Mouse (Mus musculus): ENCODE measurements around the gene Ddx43. TPM values are rescaled to one million over a fixed set of nuclear protein-coding genes. Genes with fewer than 3 reads are reported as not detected.

The Ddx43 gene
- polyA plus RNA-seq, 1 experiment from 2014 or later, result 0.34 TPM

DNA sequence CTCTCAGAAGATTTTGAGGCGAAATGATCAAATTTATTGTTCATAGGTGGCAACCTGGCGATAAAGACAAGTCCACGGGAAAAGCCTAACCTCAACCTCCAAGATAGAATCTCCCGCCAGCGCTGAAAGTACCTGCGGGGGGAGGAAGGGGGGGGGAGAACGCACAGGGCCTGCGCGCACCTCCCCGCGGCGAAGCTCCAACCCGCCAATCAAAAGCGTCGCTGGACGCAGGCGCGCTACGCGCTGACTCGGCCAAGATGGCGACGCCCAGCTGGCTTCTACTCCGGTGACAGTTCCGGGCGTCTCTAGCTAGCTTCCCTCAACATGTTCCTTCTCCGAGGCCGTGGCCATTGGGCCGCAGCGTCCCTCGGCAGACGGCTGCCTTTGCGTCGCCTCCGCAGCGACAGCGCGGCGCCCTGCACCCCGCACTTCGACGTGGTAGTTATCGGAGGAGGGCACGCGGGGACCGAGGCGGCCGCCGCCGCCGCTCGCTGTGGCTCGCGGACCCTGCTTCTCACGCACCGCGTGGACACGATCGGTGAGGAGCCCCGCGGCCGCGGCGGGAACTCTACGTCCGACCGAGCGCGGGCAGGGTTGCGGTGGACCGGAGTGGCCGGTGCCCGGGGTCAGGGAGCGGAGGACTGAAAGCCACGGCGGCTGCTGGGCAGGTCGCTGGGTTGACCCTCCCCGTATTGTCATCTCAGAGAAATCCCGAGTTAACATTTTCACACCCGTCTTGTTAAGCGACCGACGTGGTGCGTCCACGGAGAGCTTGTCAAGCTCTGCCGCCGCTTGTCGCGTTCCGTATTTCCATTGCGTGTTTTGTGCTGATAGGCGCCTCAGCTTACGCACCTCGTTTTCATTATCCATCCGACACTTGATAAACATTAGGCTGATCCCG, 52.6 kb downstream of the Ddx43 start, which contains the start of the genes Mto1 and Gm17324:
Gene Mto1, plus strand, starts transcription at position 236 of the 901 bp plus-strand sequence.
Gene Gm17324, minus strand, starts transcription at position 814 of the 901 bp plus-strand sequence.
- ATAC-seq (ENCODE audit: low FRiP score, low TSS enrichment), result peak; percentile 95

DNA sequence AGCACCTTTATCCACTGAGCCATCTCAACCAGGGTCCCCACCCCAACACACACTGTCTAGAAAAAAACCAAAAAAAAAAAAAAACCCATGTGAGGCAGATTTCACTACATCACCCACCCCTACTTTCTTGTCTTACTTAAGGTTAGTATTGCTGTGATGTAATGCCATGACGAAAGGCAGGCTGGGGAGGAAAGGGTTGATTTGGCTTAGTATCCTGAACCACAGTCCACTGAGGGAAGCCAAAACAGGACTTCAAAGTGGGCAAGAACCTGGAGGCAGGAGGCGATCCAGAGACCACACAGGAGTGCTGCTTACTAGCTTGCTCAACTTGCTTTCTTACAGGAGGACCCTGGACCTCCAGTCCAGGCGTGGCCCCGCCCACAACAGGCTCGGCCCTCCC, 54.8 kb downstream of the Ddx43 start:
- Histone ChIP-seq H3K9ac (ENCODE audit: low read depth, low read length) (no peak overlapping the region), H3K4me3 (ENCODE audit: low read length) (no peak overlapping the region), H3K27me3 (ENCODE audit: control insufficient read depth, insufficient read depth, low read length) (peaks cover 15% of the 10 kb centered on the region; the same call in 1 of the 2 replicates), H3K27ac (ENCODE audit: low read depth, low read length) (no peak overlapping the region), H3K9me3 (ENCODE audit: control insufficient read depth, low read length) (no peaks in the 10 kb centered on the region), H3K4me1 (ENCODE audit: control insufficient read depth, insufficient read depth, low read length) (no peaks in the 10 kb centered on the region), H3K36me3 (ENCODE audit: control insufficient read depth, insufficient read depth, low read length) (peaks cover 14% of the 10 kb centered on the region; the same call in 1 of the 2 replicates), H3K4me2 (replicated peaks; ENCODE audit: low read depth, low read length) (no peak overlapping the region)
- WGBS, result 85% methylated on average over 5 of the region's 5 CpGs
- no peak for ATAC-seq (ENCODE audit: low FRiP score, low TSS enrichment)

More for the DNA sequence above, 52.6 kb downstream of the Ddx43 start, which contains the start of the genes Mto1 and Gm17324:
- WGBS, result under 1% methylated on average over 95 of the region's 96 CpGs
- Histone ChIP-seq H3K27me3 (ENCODE audit: control insufficient read depth, insufficient read depth, low read length) (peaks cover 30% of the 10 kb centered on the region), H3K9me3 (ENCODE audit: control insufficient read depth, low read length) (no peaks in the 10 kb centered on the region), H3K4me1 (ENCODE audit: control insufficient read depth, insufficient read depth, low read length) (0 out of 2 replicates have a peak, but pooled peaks cover 2% of the 10 kb centered on the region), H3K4me3 (ENCODE audit: low read length) (peak within 1 kb of the TSS; percentile 96), H3K36me3 (ENCODE audit: control insufficient read depth, insufficient read depth, low read length) (peaks cover 6% of the 10 kb centered on the region; the same call in 1 of the 2 replicates), H3K27ac (ENCODE audit: low read depth, low read length) (peak within 1 kb of the TSS; percentile 69; the same call in 1 of the 2 replicates), H3K4me2 (replicated peaks; ENCODE audit: low read depth, low read length) (peak within 1 kb of the TSS; percentile 77), H3K9ac (ENCODE audit: low read depth, low read length) (peak within 1 kb of the TSS; percentile 94)

DNA sequence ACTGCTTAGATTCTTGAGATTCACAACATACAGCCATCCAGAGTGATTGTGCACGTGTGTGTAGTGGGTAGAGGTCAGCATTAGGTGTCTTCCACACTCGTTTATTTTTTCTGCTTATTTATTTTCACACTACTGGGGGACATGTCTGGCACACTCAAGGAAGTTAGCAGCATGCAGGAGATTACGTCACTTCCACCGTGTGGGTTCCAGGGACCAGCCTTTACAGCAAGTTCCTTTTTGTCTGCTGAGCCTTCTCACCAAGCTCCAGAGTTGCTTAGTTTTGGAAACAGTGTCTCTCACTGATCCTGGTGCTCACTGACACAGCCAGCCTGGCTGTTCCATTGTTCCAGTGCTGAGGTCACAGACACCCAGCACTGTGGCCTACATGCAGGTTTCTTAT, 55.8 kb downstream of the Ddx43 start:
- ATAC-seq (ENCODE audit: low FRiP score, low TSS enrichment), result no peak
- no peak overlapping the region for H3K4me3 ChIP-seq (ENCODE audit: low read length)
- H3K36me3 ChIP-seq (ENCODE audit: control insufficient read depth, insufficient read depth, low read length), result peaks cover 14% of the 10 kb centered on the region; the same call in 1 of the 2 replicates
- no peaks in the 10 kb centered on the region for H3K4me1 ChIP-seq (ENCODE audit: control insufficient read depth, insufficient read depth, low read length)
- no peak overlapping the region for H3K4me2 ChIP-seq (replicated peaks; ENCODE audit: low read depth, low read length)
- 91% methylated on average over 4 of the region's 4 CpGs for WGBS
- no peak overlapping the region for H3K27ac ChIP-seq (ENCODE audit: low read depth, low read length)
- no peak overlapping the region for H3K9ac ChIP-seq (ENCODE audit: low read depth, low read length)
- H3K27me3 ChIP-seq (ENCODE audit: control insufficient read depth, insufficient read depth, low read length), result peaks cover 5% of the 10 kb centered on the region; the same call in 1 of the 2 replicates
- H3K9me3 ChIP-seq (ENCODE audit: control insufficient read depth, low read length), result no peaks in the 10 kb centered on the region

DNA sequence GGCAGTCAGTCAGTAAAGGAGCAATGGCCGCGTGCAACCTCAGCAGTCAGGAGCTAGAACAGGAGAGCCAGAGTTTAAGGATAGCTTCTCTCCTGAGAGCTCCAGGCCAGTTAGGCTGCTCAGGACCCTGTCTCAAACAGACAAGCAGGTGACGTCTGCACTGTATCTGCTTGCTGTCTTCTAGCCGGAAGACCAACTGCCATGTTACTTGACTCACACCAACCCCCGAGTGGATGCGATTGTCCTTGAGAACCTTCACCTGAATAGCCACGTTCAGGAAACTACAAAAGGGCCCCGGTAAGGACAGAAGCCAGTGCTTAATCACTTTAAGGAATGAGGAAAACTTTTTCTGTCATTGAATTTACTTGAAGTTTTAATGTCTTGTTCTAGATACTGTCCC, 61.4 kb downstream of the Ddx43 start:
- H3K4me1 ChIP-seq (ENCODE audit: control insufficient read depth, insufficient read depth, low read length), result no peaks in the 10 kb centered on the region
- H3K4me3 ChIP-seq (ENCODE audit: low read length), result no peak overlapping the region
- no peaks in the 10 kb centered on the region for H3K27me3 ChIP-seq (ENCODE audit: control insufficient read depth, insufficient read depth, low read length)
- no peak overlapping the region for H3K4me2 ChIP-seq (replicated peaks; ENCODE audit: low read depth, low read length)
- H3K27ac ChIP-seq (ENCODE audit: low read depth, low read length), result no peak overlapping the region
- no peak overlapping the region for H3K9ac ChIP-seq (ENCODE audit: low read depth, low read length)
- 92% methylated on average over 8 of the region's 8 CpGs for WGBS
- no peaks in the 10 kb centered on the region for H3K9me3 ChIP-seq (ENCODE audit: control insufficient read depth, low read length)
- peaks cover 46% of the 10 kb centered on the region for H3K36me3 ChIP-seq (ENCODE audit: control insufficient read depth, insufficient read depth, low read length)
- no peak for ATAC-seq (ENCODE audit: low FRiP score, low TSS enrichment)

DNA sequence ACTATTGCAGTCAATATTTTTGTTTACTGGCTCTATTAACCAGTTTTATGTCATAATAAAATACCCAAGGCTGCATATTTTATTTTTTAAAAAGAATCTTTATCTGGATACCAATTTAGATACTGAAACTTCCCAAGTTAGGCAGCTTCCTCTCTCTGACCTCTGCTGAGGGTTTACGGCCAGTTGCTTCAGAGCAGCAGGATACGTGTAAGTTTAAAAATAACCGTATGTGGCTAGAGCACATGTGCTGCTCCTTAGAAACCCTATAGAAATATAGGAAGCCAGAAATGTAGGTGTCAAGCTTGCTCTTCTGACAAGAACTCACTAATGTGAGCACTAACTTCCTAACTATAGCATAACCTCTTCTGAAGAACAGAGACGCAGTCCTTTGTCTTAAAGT, 67.8 kb downstream of the Ddx43 start:
- no peak for ATAC-seq (ENCODE audit: low FRiP score, low TSS enrichment)
- Histone ChIP-seq H3K27ac (ENCODE audit: low read depth, low read length) (no peak overlapping the region), H3K36me3 (ENCODE audit: control insufficient read depth, insufficient read depth, low read length) (peaks cover 52% of the 10 kb centered on the region), H3K4me1 (ENCODE audit: control insufficient read depth, insufficient read depth, low read length) (no peaks in the 10 kb centered on the region), H3K27me3 (ENCODE audit: control insufficient read depth, insufficient read depth, low read length) (no peaks in the 10 kb centered on the region), H3K9ac (ENCODE audit: low read depth, low read length) (no peak overlapping the region), H3K9me3 (ENCODE audit: control insufficient read depth, low read length) (no peaks in the 10 kb centered on the region), H3K4me3 (ENCODE audit: low read length) (no peak overlapping the region), H3K4me2 (replicated peaks; ENCODE audit: low read depth, low read length) (no peak overlapping the region)
- WGBS, result 94% methylated on average over 4 of the region's 4 CpGs

DNA sequence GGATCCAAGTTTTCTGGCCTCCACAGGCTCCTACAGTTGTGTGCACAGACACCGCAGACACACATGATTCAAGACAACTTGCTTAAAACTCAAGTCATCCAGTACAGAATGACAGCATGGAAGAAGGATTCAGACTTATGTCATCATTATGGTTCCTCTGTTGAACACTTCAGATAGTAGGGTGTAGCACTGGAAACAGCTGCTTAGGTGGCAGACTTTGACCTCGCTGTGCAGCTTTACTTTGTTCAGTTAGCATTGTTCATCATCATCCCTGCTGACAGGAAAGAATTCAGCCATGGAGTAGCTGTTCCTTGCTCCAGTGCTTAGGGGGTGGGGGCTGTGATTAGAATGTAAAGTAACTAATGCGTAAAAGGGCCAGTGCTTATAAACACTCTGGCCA, 70.1 kb downstream of the Ddx43 start:
- H3K4me3 ChIP-seq (ENCODE audit: low read length), result no peak overlapping the region
- H3K4me1 ChIP-seq (ENCODE audit: control insufficient read depth, insufficient read depth, low read length), result no peaks in the 10 kb centered on the region
- H3K27me3 ChIP-seq (ENCODE audit: control insufficient read depth, insufficient read depth, low read length), result no peaks in the 10 kb centered on the region
- H3K36me3 ChIP-seq (ENCODE audit: control insufficient read depth, insufficient read depth, low read length), result peaks cover 57% of the 10 kb centered on the region
- no peak overlapping the region for H3K4me2 ChIP-seq (replicated peaks; ENCODE audit: low read depth, low read length)
- no peak for ATAC-seq (ENCODE audit: low FRiP score, low TSS enrichment)
- no peak overlapping the region for H3K27ac ChIP-seq (ENCODE audit: low read depth, low read length)
- no peaks in the 10 kb centered on the region for H3K9me3 ChIP-seq (ENCODE audit: control insufficient read depth, low read length)
- 95% methylated on average over 3 of the region's 3 CpGs for WGBS
- H3K9ac ChIP-seq (ENCODE audit: low read depth, low read length), result no peak overlapping the region

Other genes with a start within 250 kb of the Ddx43 start
- gene Gsta4, start 213.0 kb upstream of the Ddx43 start, polyA plus RNA-seq (2014; fragmentation: Nextera tagmentation; extraction: Ambion mirVana), result 102 and 108 TPM in 2 replicates
- not detected in 2 replicates for gene Gsta1, start 165.1 kb upstream of the Ddx43 start, polyA plus RNA-seq (2014; fragmentation: Nextera tagmentation; extraction: Ambion mirVana)
- gene Gm3776, start 138.6 kb upstream of the Ddx43 start, polyA plus RNA-seq (2014; fragmentation: Nextera tagmentation; extraction: Ambion mirVana), result not detected in 2 replicates
- 3.9 and 4.9 TPM in 2 replicates for gene Gm10639, start 105.9 kb upstream of the Ddx43 start, polyA plus RNA-seq (2014; fragmentation: Nextera tagmentation; extraction: Ambion mirVana)
- gene Omt2a, start 81.0 kb upstream of the Ddx43 start, polyA plus RNA-seq (2014; fragmentation: Nextera tagmentation; extraction: Ambion mirVana), result not detected in 2 replicates
- gene Omt2b, start 68.2 kb upstream of the Ddx43 start, polyA plus RNA-seq (2014; fragmentation: Nextera tagmentation; extraction: Ambion mirVana), result not detected in 2 replicates
- 2.6 and 3.6 TPM in 2 replicates for gene Gsta2, start 40.0 kb upstream of the Ddx43 start, polyA plus RNA-seq (2014; fragmentation: Nextera tagmentation; extraction: Ambion mirVana)
- gene Dppa5a, start 27.6 kb upstream of the Ddx43 start, polyA plus RNA-seq (2014; fragmentation: Nextera tagmentation; extraction: Ambion mirVana), result not detected in 2 replicates
- gene Ooep, start 17.1 kb upstream of the Ddx43 start, polyA plus RNA-seq (2014; fragmentation: Nextera tagmentation; extraction: Ambion mirVana), result 2.1 and 2.2 TPM in 2 replicates
- gene Cgas, start 47.5 kb downstream of the Ddx43 start, polyA plus RNA-seq (2014; fragmentation: Nextera tagmentation; extraction: Ambion mirVana), result 1.9 and 2.2 TPM in 2 replicates
- gene Mto1, start 52.4 kb downstream of the Ddx43 start, polyA plus RNA-seq (2014; fragmentation: Nextera tagmentation; extraction: Ambion mirVana), result 21.5 and 29.3 TPM in 2 replicates
- gene Gm17324, start 53.0 kb downstream of the Ddx43 start, polyA plus RNA-seq (2014; fragmentation: Nextera tagmentation; extraction: Ambion mirVana), result 0.46 and 0.58 TPM in 2 replicates
- gene Eef1a1, start 93.4 kb downstream of the Ddx43 start, polyA plus RNA-seq (2014; fragmentation: Nextera tagmentation; extraction: Ambion mirVana), result 5,322 and 6,193 TPM in 2 replicates
- gene Slc17a5, start 192.3 kb downstream of the Ddx43 start, polyA plus RNA-seq (2014; fragmentation: Nextera tagmentation; extraction: Ambion mirVana), result 9.9 and 16.9 TPM in 2 replicates
- gene Cd109, start 219.8 kb downstream of the Ddx43 start, polyA plus RNA-seq (2014; fragmentation: Nextera tagmentation; extraction: Ambion mirVana), result 4.3 and 7.9 TPM in 2 replicates

Data from kidney, embryonic 14.5 days (tissue).